Mouse (Mus musculus): ENCODE measurements around the gene Gm21904. TPM values are rescaled to one million over a fixed set of nuclear protein-coding genes. Genes with fewer than 3 reads are reported as not detected.

The Gm21904 gene
- polyA plus RNA-seq (2015; fragmentation: Nextera tagmentation; extraction: Ambion mirVana): not detected in 2 replicates

GRCm38 (mm10) chrY:17846166-17846565 is at the start of gene Gm21904:
TSS of gene Gm21904 (minus strand) at chrY:17846266.

GRCm38 (mm10) chrY:17874441-17874840 is 28.4 kb upstream of the Gm21904 start, which contains the start of the genes Gm20772 and Gm20831:
TSS of gene Gm20772 (plus strand) at chrY:17874741.
TSS of gene Gm20831 (plus strand) at chrY:17874741.

Other genes starting within 250 kb of the Gm21904 start
- not detected in 2 replicates for gene Gm20772, start 28.5 kb upstream of the Gm21904 start, polyA plus RNA-seq (2015; fragmentation: Nextera tagmentation; extraction: Ambion mirVana)
- not detected in 2 replicates for gene Gm20831, start 28.5 kb upstream of the Gm21904 start, polyA plus RNA-seq (2015; fragmentation: Nextera tagmentation; extraction: Ambion mirVana)
- not detected in 2 replicates for gene Srsy, start 91.1 kb upstream of the Gm21904 start, polyA plus RNA-seq (2015; fragmentation: Nextera tagmentation; extraction: Ambion mirVana)
- gene Gm21764, start 215.5 kb upstream of the Gm21904 start, polyA plus RNA-seq (2015; fragmentation: Nextera tagmentation; extraction: Ambion mirVana): not detected in 2 replicates
- not detected in 2 replicates for gene Ssty1, start 242.8 kb upstream of the Gm21904 start, polyA plus RNA-seq (2015; fragmentation: Nextera tagmentation; extraction: Ambion mirVana)

Data from neural tube, postnatal 0 days (tissue).